Mouse (Mus musculus): ENCODE data around the gene Hdc. TPM values are rescaled to one million over a fixed set of nuclear protein-coding genes. Genes with fewer than 3 reads are reported as not detected.

Hdc gene
- total and polyA plus RNA-seq, 3 experiments = 2.8 to 5.5 TPM; not detected in 1

- TF ChIP-seq NELFE (IDR thresholded peaks at IDR 0.05; ENCODE audit: low read depth, low read length) = no peak
- H3K27me3 ChIP-seq (ENCODE audit: control insufficient read depth in 1 of 2, insufficient read depth in 2 of 2, low read length in 2 of 2) = peaks cover 4 to 8% of the 10 kb centered on the region in 2 experiments
- H3K4me1 ChIP-seq (ENCODE audit: control insufficient read depth in 1 of 2, insufficient read depth in 2 of 2, low read length in 2 of 2) = no peaks in the 10 kb centered on the region
- no peak overlapping the region for H3K4me3 ChIP-seq (ENCODE audit: control insufficient read depth in 1 of 2, insufficient read depth in 1 of 2, low read depth in 2 of 2, low read length in 2 of 2)
- no peak for DNase-seq (ENCODE audit: low read depth, low spot score)
- no peak overlapping the region for H3K9ac ChIP-seq (ENCODE audit: control insufficient read depth, low read depth, low read length, poor library complexity, severe bottlenecking)
- no peaks in the 10 kb centered on the region for H3K79me2 ChIP-seq (ENCODE audit: control insufficient read depth, insufficient read depth, low read length, poor library complexity)
- no peaks in the 10 kb centered on the region for H3K36me3 ChIP-seq (ENCODE audit: control insufficient read depth in 1 of 2, insufficient read depth in 2 of 2, low read length in 2 of 2)
- no peaks in the 10 kb centered on the region for H3K9me3 ChIP-seq (replicated peaks; ENCODE audit: insufficient read depth, low read length)
- no peak overlapping the region for H3K27ac ChIP-seq (ENCODE audit: control insufficient read depth, low read depth, low read length)
Measured at GRCm38 (mm10) chr2:126546392-126546791, 72.7 kb downstream of the Hdc start.

GRCm38 (mm10) chr2:126545297-126545696 is 73.8 kb downstream of the Hdc start:
- Histone ChIP-seq H3K79me2 (ENCODE audit: control insufficient read depth, insufficient read depth, low read length, poor library complexity) (no peaks in the 10 kb centered on the region), H3K27me3 (ENCODE audit: control insufficient read depth in 1 of 2, insufficient read depth in 2 of 2, low read length in 2 of 2) (peaks cover 4 to 8% of the 10 kb centered on the region in 2 experiments), H3K4me3 (ENCODE audit: control insufficient read depth in 1 of 2, insufficient read depth in 1 of 2, low read depth in 2 of 2, low read length in 2 of 2) (no peak overlapping the region), H3K9ac (ENCODE audit: control insufficient read depth, low read depth, low read length, poor library complexity, severe bottlenecking) (no peak overlapping the region), H3K9me3 (replicated peaks; ENCODE audit: insufficient read depth, low read length) (no peaks in the 10 kb centered on the region), H3K27ac (ENCODE audit: control insufficient read depth, low read depth, low read length) (no peak overlapping the region), H3K4me1 (ENCODE audit: control insufficient read depth in 1 of 2, insufficient read depth in 2 of 2, low read length in 2 of 2) (no peaks in the 10 kb centered on the region), H3K36me3 (ENCODE audit: control insufficient read depth in 1 of 2, insufficient read depth in 2 of 2, low read length in 2 of 2) (no peaks in the 10 kb centered on the region)
- DNase-seq (ENCODE audit: low read depth, low spot score) = no peak
- TF ChIP-seq TCF12 (IDR thresholded peaks at IDR 0.05; ENCODE audit: low read depth, low read length) = no peak
- no peak for TF ChIP-seq ETS1 (IDR thresholded peaks at IDR 0.05; ENCODE audit: low read depth, low read length)
- TF ChIP-seq EP300 (IDR thresholded peaks at IDR 0.05; ENCODE audit: low read depth in 1 of 2, low read length in 2 of 2) = no peak
- no peak for TF ChIP-seq TBP (IDR thresholded peaks at IDR 0.05; ENCODE audit: low read depth, low read length)
- no peak for TF ChIP-seq MYC (IDR thresholded peaks at IDR 0.05; ENCODE audit: low read depth, low read length)
- TF ChIP-seq USF2 (IDR thresholded peaks at IDR 0.05; ENCODE audit: borderline replicate concordance in 1 of 2, insufficient read depth in 1 of 2, low read depth in 1 of 2, low read length in 2 of 2) = no peak
- no peak for TF ChIP-seq ZKSCAN1 (IDR thresholded peaks at IDR 0.05; ENCODE audit: low read depth, low read length)
- no peak for TF ChIP-seq BHLHE40 (IDR thresholded peaks at IDR 0.05; ENCODE audit: borderline replicate concordance, low read depth, low read length)
- TF ChIP-seq MXI1 (IDR thresholded peaks at IDR 0.05; ENCODE audit: low read depth, low read length) = no peak
- no peak for TF ChIP-seq MAX (IDR thresholded peaks at IDR 0.05; ENCODE audit: low read length)
- TF ChIP-seq GABPA (IDR thresholded peaks at IDR 0.05; ENCODE audit: low read depth, low read length) = no peak
- no peak for TF ChIP-seq CTCF (IDR thresholded peaks at IDR 0.05 in 2 of 3, conservative IDR thresholded peaks at IDR 0.05 in 1 of 3; ENCODE audit: control insufficient read depth in 1 of 3, insufficient read depth in 1 of 3, low read depth in 2 of 3, low read length in 3 of 3, poor library complexity in 1 of 3, severe bottlenecking in 1 of 3)

Other genes with a start within 250 kb of the Hdc start
- gene Atp8b4, start 118.6 kb downstream of the Hdc start, total RNA-seq (2012; rRNA removed) = not detected in 2 replicates
- not detected for gene Atp8b4, start 118.6 kb downstream of the Hdc start, polyA plus RNA-seq (2012; ENCODE audit: insufficient read depth in 1 of 2, insufficient read length in 2 of 2, low read depth in 1 of 2, low replicate concordance in 2 of 2, missing spikeins in 1 of 2)
- not detected in 2 replicates for gene Slc27a2, start 66.9 kb downstream of the Hdc start, total RNA-seq (2012; rRNA removed)
- not detected for gene Slc27a2, start 66.9 kb downstream of the Hdc start, polyA plus RNA-seq (2012; ENCODE audit: insufficient read depth in 1 of 2, insufficient read length in 2 of 2, low read depth in 1 of 2, low replicate concordance in 2 of 2, missing spikeins in 1 of 2)
- gene Gabpb1, start 57.0 kb upstream of the Hdc start, total RNA-seq (2012; rRNA removed) = 11.7 and 13.1 TPM in 2 replicates
- 10 to 100 TPM in 1 of 2 experiments, not detected in 1; 17.8 TPM for gene Gabpb1, start 57.0 kb upstream of the Hdc start, polyA plus RNA-seq (2012; ENCODE audit: insufficient read depth in 1 of 2, insufficient read length in 2 of 2, low read depth in 1 of 2, low replicate concordance in 2 of 2, missing spikeins in 1 of 2)
- gene Usp8, start 88.0 kb upstream of the Hdc start, total RNA-seq (2012; rRNA removed) = 18.5 and 21.1 TPM in 2 replicates
- gene Usp8, start 88.0 kb upstream of the Hdc start, polyA plus RNA-seq (2012; ENCODE audit: insufficient read depth in 1 of 2, insufficient read length in 2 of 2, low read depth in 1 of 2, low replicate concordance in 2 of 2, missing spikeins in 1 of 2) = 10 to 100 TPM in 1 of 2 experiments, not detected in 1; 34.6 TPM
- 0.56 and 1.0 TPM in 2 replicates for gene Usp50, start 164.2 kb upstream of the Hdc start, total RNA-seq (2012; rRNA removed)
- under 1 TPM in 1 of 2 experiments, not detected in 1; 0.28 TPM for gene Usp50, start 164.2 kb upstream of the Hdc start, polyA plus RNA-seq (2012; ENCODE audit: insufficient read depth in 1 of 2, insufficient read length in 2 of 2, low read depth in 1 of 2, low replicate concordance in 2 of 2, missing spikeins in 1 of 2)